Comparison of ENCODE assay signal across 7 mouse cellular contexts in genomic region chr13:21896549-21897244, GRCm38 (mm10). TPM values are rescaled to one million over a fixed set of nuclear protein-coding genes. Genes with fewer than 3 reads are reported as not detected.
DNase-seq lines count a peak whose midpoint lies in the region; ATAC-seq and TF ChIP-seq lines count a peak whose summit lies in the region.

No protein-coding gene starts in this region.

- H3K9ac ChIP-seq in ES-Bruce4 (ENCODE audit: low read depth, poor library complexity, severe bottlenecking), result peak overlapping the region; percentile 57; the same call in 1 of the 2 replicates
- H3K9ac ChIP-seq in liver, postnatal 0 days (replicated peaks), result no peak overlapping the region
- no peak overlapping the region for H3K9ac ChIP-seq in stomach, embryonic 15.5 days

- 4% methylated on average over 24 of the region's 24 CpGs for WGBS in forebrain, embryonic 10.5 days
- WGBS in liver, postnatal 0 days (ENCODE audit: insufficient replicate concordance), result 12% methylated on average over 24 of the region's 24 CpGs
- 9% methylated on average over 24 of the region's 24 CpGs for WGBS in stomach, embryonic 15.5 days

- H3K4me2 ChIP-seq in liver, postnatal 0 days (ENCODE audit: low read depth, low read length), result peak overlapping the region; percentile 45
- H3K4me2 ChIP-seq in stomach, embryonic 15.5 days, result peak overlapping the region; percentile 65

- no peak overlapping the region for H3K27ac ChIP-seq in ES-Bruce4 (ENCODE audit: insufficient read depth, low read length)
- peak overlapping the region; percentile 85 for H3K27ac ChIP-seq in forebrain, embryonic 10.5 days
- peak overlapping the region; percentile 21; the same call in 1 of the 2 replicates for H3K27ac ChIP-seq in layer of hippocampus, adult 2 months
- no peak overlapping the region for H3K27ac ChIP-seq in liver, postnatal 0 days (ENCODE audit: low read depth)
- H3K27ac ChIP-seq in stomach, embryonic 15.5 days, result no peak overlapping the region

- TF ChIP-seq CTCF in ES-Bruce4 (IDR thresholded peaks at IDR 0.05; ENCODE audit: low read depth, low read length), result no peak
- TF ChIP-seq CTCF in layer of hippocampus, adult 2 months (conservative IDR thresholded peaks at IDR 0.05), result no peak
- no peak for TF ChIP-seq CTCF in liver, postnatal 0 days (IDR thresholded peaks at IDR 0.05; ENCODE audit: low read depth)

- DNase-seq in WW6 (ENCODE audit: low read depth, low spot score), result peak; percentile 91
- DNase-seq in forebrain, embryonic 10.5 days (ENCODE audit: extremely low spot score, low spot score), result peak; percentile 90
- DNase-seq in layer of hippocampus, adult 2 months (ENCODE audit: low spot score in 2 of 2), result peak; percentile 81 to 84
- no peak for DNase-seq in liver, postnatal 0 days
- DNase-seq in kidney, adult 18-20 months, result no peak

- H3K4me3 ChIP-seq in ES-Bruce4 (ENCODE audit: low read depth, low read length), result peak overlapping the region; percentile 64
- peak overlapping the region; percentile 67 for H3K4me3 ChIP-seq in forebrain, embryonic 10.5 days
- H3K4me3 ChIP-seq in layer of hippocampus, adult 2 months, result peak overlapping the region; percentile 73
- no peak overlapping the region for H3K4me3 ChIP-seq in liver, postnatal 0 days (ENCODE audit: low read depth, low read length)
- H3K4me3 ChIP-seq in stomach, embryonic 15.5 days (replicated peaks), result peak overlapping the region; percentile 41

- TF ChIP-seq POLR2A in ES-Bruce4 (IDR thresholded peaks at IDR 0.05; ENCODE audit: insufficient read depth, low read length), result no peak

- ATAC-seq in liver, postnatal 0 days, result no peak
- ATAC-seq in stomach, embryonic 15.5 days (ENCODE audit: insufficient read depth, low FRiP score, low read depth), result peak; percentile 60; the same call in 1 of the 2 replicates

- H3K36me3 ChIP-seq in ES-Bruce4 (ENCODE audit: control insufficient read depth, insufficient read depth, low read length, poor library complexity, severe bottlenecking), result no peaks in the 10 kb centered on the region
- H3K36me3 ChIP-seq in forebrain, embryonic 10.5 days (replicated peaks), result no peaks in the 10 kb centered on the region
- H3K36me3 ChIP-seq in liver, postnatal 0 days (replicated peaks; ENCODE audit: insufficient read depth, low read length), result no peaks in the 10 kb centered on the region
- no peaks in the 10 kb centered on the region for H3K36me3 ChIP-seq in stomach, embryonic 15.5 days

- 0 out of 2 replicates have a peak, but pooled peaks cover 1% of the 10 kb centered on the region for H3K27me3 ChIP-seq in ES-Bruce4 (ENCODE audit: control insufficient read depth, insufficient read depth, low read length, poor library complexity, severe bottlenecking)
- peaks cover 4% of the 10 kb centered on the region for H3K27me3 ChIP-seq in forebrain, embryonic 10.5 days (ENCODE audit: poor library complexity, severe bottlenecking)
- H3K27me3 ChIP-seq in liver, postnatal 0 days (ENCODE audit: insufficient read depth, low read length), result no peaks in the 10 kb centered on the region
- no peaks in the 10 kb centered on the region for H3K27me3 ChIP-seq in stomach, embryonic 15.5 days (replicated peaks)

- 0 out of 2 replicates have a peak, but pooled peaks have one; percentile 22 for TF ChIP-seq EP300 in ES-Bruce4 (IDR thresholded peaks at IDR 0.05; ENCODE audit: insufficient read depth, low read depth, low read length)
- TF ChIP-seq EP300 in liver, postnatal 0 days (IDR thresholded peaks at IDR 0.05; ENCODE audit: low read depth), result no peak

- H3K9me3 ChIP-seq in ES-Bruce4 (replicated peaks; ENCODE audit: control insufficient read depth, insufficient read depth, low read length, poor library complexity, severe bottlenecking), result peaks cover 21% of the 10 kb centered on the region
- no peaks in the 10 kb centered on the region for H3K9me3 ChIP-seq in forebrain, embryonic 10.5 days
- 0 out of 2 replicates have a peak, but pooled peaks cover 2% of the 10 kb centered on the region for H3K9me3 ChIP-seq in liver, postnatal 0 days (ENCODE audit: low read length)
- no peaks in the 10 kb centered on the region for H3K9me3 ChIP-seq in stomach, embryonic 15.5 days

- no peaks in the 10 kb centered on the region for H3K4me1 ChIP-seq in ES-Bruce4 (ENCODE audit: control insufficient read depth, insufficient read depth, low read length)
- peaks cover 10% of the 10 kb centered on the region for H3K4me1 ChIP-seq in forebrain, embryonic 10.5 days
- peaks cover 3% of the 10 kb centered on the region; the same call in 1 of the 2 replicates for H3K4me1 ChIP-seq in liver, postnatal 0 days (ENCODE audit: insufficient read depth)
- H3K4me1 ChIP-seq in stomach, embryonic 15.5 days, result peaks cover 2% of the 10 kb centered on the region; the same call in 1 of the 2 replicates

RNA-seq across cellular contexts. Expression of gene Zfp184, which starts 48.2 kb away (rescaled TPM):
- 8.1 and 11.5 TPM in 2 replicates for polyA plus RNA-seq in ES-Bruce4 (2011; ENCODE audit: insufficient read depth, insufficient read length, low read depth, missing spikeins)
- polyA plus RNA-seq in forebrain, embryonic 10.5 days (2016; fragmentation: Nextera tagmentation; extraction: Ambion mirVana), result 24.3 and 26.8 TPM in 2 replicates
- total RNA-seq in layer of hippocampus, adult 2 months (2021), result 1 to 10 TPM; 3.5 to 4.6 TPM
- polyA plus RNA-seq in liver, postnatal 0 days (2015; fragmentation: Nextera tagmentation; extraction: Ambion mirVana), result 0.27 and 0.32 TPM in 2 replicates
- polyA plus RNA-seq in stomach, embryonic 15.5 days (2015; fragmentation: Nextera tagmentation; extraction: Ambion mirVana), result 7.8 and 8.5 TPM in 2 replicates

Comparison
In these comparisons a context has a peak if more than half of its experiments do, and no peak if none do; other contexts are left out.
1. H3K27ac ChIP-seq: peak in forebrain, embryonic 10.5 days (single experiment) and layer of hippocampus, adult 2 months (single experiment); none in ES-Bruce4 (single experiment), liver, postnatal 0 days (single experiment) and stomach, embryonic 15.5 days (single experiment).
2. DNase-seq: peak in WW6 (single experiment), forebrain, embryonic 10.5 days (single experiment) and layer of hippocampus, adult 2 months (2 of 2); none in liver, postnatal 0 days (single experiment) and kidney, adult 18-20 months (single experiment).